Mouse (Mus musculus) urinary bladder, postnatal 36 days (tissue): ENCODE results near the gene Melk.

Experiments used
- DNase-seq, 2 experiments: peaks; one replicate each; pipeline ENCODE4 v3.0.0; 2022; ENCODE audit warnings: low spot score in 2 of 2, mixed read lengths in 1 of 2

The Melk gene

DNA sequence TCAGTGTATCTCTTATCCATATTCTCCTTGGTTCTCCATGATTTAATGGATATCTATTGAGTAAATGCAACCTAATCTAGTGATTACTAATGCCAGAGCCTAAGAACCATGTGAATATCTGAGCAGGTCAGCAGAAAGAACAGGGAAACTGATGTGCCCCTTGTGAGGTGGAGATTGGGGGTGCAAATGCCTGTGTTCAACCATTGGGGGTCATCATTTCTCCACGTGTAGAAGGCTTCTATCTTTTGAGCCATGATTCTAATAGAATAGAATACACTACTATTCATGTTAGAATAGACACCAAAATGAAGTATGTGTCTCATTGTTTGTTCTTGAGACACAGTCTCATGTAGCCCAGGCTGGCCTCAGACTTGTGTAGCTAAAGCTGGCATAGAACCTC lies 27.3 kb downstream of the Melk start:
- DNase-seq: no peak

DNA sequence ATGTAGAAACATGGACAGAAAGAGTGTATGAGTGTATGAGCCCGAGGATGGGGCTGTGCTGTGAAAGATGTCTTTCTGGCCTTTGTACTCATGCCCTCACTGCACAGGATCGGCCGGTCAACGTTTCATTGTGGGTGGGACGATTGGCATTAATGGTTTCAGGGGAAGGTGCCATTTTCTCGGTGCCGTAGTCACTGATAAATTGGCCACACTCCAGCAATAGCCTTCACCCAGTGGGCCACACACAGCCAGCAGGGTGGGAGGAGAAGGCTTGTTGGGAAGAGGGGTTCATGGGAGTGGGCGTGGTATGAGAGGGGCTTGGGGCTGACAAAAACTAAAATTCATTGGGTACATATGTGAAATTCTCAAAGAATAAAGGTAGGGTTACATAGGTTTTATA lies 34.3 kb downstream of the Melk start:
- no peak for DNase-seq

DNA sequence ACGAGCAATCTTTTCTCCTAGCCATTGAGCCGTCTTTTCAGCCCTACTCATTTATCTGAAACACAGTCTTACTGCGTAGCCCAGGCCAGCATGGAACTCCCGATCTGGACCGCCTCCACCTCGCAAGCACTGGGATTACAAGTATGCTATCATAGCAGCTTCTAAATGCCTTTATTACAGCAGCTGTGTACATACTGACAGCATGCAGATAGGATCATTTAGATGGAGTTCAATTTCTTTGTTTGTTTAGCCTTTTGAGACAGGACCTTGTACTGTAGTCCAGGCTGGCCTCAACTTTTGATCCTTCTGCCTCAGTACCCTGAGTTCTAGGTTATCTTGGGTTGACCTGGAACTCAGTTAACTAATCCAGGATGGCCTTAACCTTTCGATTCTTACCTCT lies 61.0 kb downstream of the Melk start:
- no peak for DNase-seq

DNA sequence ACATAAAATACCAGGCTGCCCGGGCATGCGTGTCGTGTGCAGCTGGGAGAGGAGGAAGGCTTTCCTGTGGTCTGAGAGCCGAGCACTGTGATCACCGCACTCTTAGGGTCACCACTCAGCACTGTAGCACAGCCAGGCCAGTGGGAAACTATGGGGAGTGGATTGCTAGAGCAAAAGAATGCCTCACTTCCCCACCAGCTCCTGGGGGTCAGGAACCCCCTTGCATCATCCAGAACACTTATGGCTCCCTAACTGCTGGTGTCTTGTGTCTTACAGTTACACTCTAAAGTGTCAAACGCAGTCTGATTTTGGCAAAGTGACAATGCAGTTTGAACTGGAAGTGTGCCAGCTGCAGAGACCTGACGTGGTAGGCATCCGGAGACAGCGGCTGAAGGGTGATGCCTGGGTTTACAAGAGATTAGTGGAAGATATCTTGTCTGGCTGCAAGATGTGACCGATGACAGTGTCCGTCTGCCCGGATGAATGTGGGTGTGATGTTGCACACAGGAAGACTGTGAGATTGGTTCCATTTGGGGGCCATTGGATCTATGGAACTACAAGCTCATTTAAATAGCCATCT lies 62.8 kb downstream of the Melk start:
- no peak for DNase-seq

GRCm38 (mm10) chr4:44392231-44393216 lies 91.8 kb downstream of the Melk start:
- DNase-seq: no peak

- DNase-seq: peak in 1 of 2 experiments; percentile 2
Measured at GRCm38 (mm10) chr4:44402607-44403006, 101.9 kb downstream of the Melk start.

GRCm38 (mm10) chr4:44404487-44404886 lies 103.8 kb downstream of the Melk start:
- no peak for DNase-seq
